Mouse (Mus musculus): ENCODE data around the gene H2-M5.

H2-M5 gene

GRCm38 (mm10) chr17:36973271-36973787 is 16.0 kb downstream of the H2-M5 start:
- Histone ChIP-seq H3K27me3 (ENCODE audit: control insufficient read depth, insufficient read depth, low read length, poor library complexity, severe bottlenecking) (no peaks in the 10 kb centered on the region; the same call in none of the 2 replicates), H3K36me3 (ENCODE audit: control insufficient read depth, insufficient read depth, low read length, poor library complexity, severe bottlenecking) (no peaks in the 10 kb centered on the region)
- no peak for DNase-seq (ENCODE audit: low read depth, low spot score)

- no peak for DNase-seq (ENCODE audit: low read depth, low spot score)
- H3K36me3 ChIP-seq (ENCODE audit: control insufficient read depth, insufficient read depth, low read length, poor library complexity, severe bottlenecking), result no peaks in the 10 kb centered on the region
- no peaks in the 10 kb centered on the region; the same call in none of the 2 replicates for H3K27me3 ChIP-seq (ENCODE audit: control insufficient read depth, insufficient read depth, low read length, poor library complexity, severe bottlenecking)
Measured at GRCm38 (mm10) chr17:36972791-36973190, 16.5 kb downstream of the H2-M5 start.

GRCm38 (mm10) chr17:36971172-36971850 is 18.0 kb downstream of the H2-M5 start:
- DNase-seq (ENCODE audit: low read depth, low spot score), result no peak
- H3K36me3 ChIP-seq (ENCODE audit: control insufficient read depth, insufficient read depth, low read length, poor library complexity, severe bottlenecking), result no peaks in the 10 kb centered on the region
- no peaks in the 10 kb centered on the region; the same call in 1 of the 2 replicates for H3K27me3 ChIP-seq (ENCODE audit: control insufficient read depth, insufficient read depth, low read length, poor library complexity, severe bottlenecking)

- DNase-seq (ENCODE audit: low read depth, low spot score), result no peak
- Histone ChIP-seq H3K27me3 (ENCODE audit: control insufficient read depth, insufficient read depth, low read length, poor library complexity, severe bottlenecking) (no peaks in the 10 kb centered on the region; the same call in 1 of the 2 replicates), H3K36me3 (ENCODE audit: control insufficient read depth, insufficient read depth, low read length, poor library complexity, severe bottlenecking) (no peaks in the 10 kb centered on the region)
Measured at GRCm38 (mm10) chr17:36970316-36970890, 18.9 kb downstream of the H2-M5 start.

- DNase-seq (ENCODE audit: low read depth, low spot score), result no peak
- Histone ChIP-seq H3K36me3 (ENCODE audit: control insufficient read depth, insufficient read depth, low read length, poor library complexity, severe bottlenecking) (no peaks in the 10 kb centered on the region), H3K27me3 (ENCODE audit: control insufficient read depth, insufficient read depth, low read length, poor library complexity, severe bottlenecking) (no peaks in the 10 kb centered on the region)
Measured at GRCm38 (mm10) chr17:36966875-36967274, 22.5 kb downstream of the H2-M5 start.

- DNase-seq (ENCODE audit: low read depth, low spot score), result no peak
- H3K27me3 ChIP-seq (ENCODE audit: control insufficient read depth, insufficient read depth, low read length, poor library complexity, severe bottlenecking), result no peaks in the 10 kb centered on the region
- no peaks in the 10 kb centered on the region for H3K36me3 ChIP-seq (ENCODE audit: control insufficient read depth, insufficient read depth, low read length, poor library complexity, severe bottlenecking)
Measured at GRCm38 (mm10) chr17:36961125-36961524, 28.2 kb downstream of the H2-M5 start.

GRCm38 (mm10) chr17:36958884-36959283 is 30.5 kb downstream of the H2-M5 start:
- Histone ChIP-seq H3K36me3 (ENCODE audit: control insufficient read depth, insufficient read depth, low read length, poor library complexity, severe bottlenecking) (no peaks in the 10 kb centered on the region), H3K27me3 (ENCODE audit: control insufficient read depth, insufficient read depth, low read length, poor library complexity, severe bottlenecking) (no peaks in the 10 kb centered on the region)
- no peak for DNase-seq (ENCODE audit: low read depth, low spot score)

GRCm38 (mm10) chr17:36957999-36958743 is 31.2 kb downstream of the H2-M5 start, which contains the start of the genes Znrd1 and Znrd1as:
Gene Znrd1 (minus strand): TSS chr17:36958559.
Gene Znrd1as (plus strand): TSS chr17:36958592.
- H3K27me3 ChIP-seq (ENCODE audit: control insufficient read depth, insufficient read depth, low read length, poor library complexity, severe bottlenecking), result no peaks in the 10 kb centered on the region

GRCm38 (mm10) chr17:36953062-36953461 is 36.3 kb downstream of the H2-M5 start:
- H3K27me3 ChIP-seq (ENCODE audit: control insufficient read depth, insufficient read depth, low read length, poor library complexity, severe bottlenecking), result no peaks in the 10 kb centered on the region
- H3K36me3 ChIP-seq (ENCODE audit: control insufficient read depth, insufficient read depth, low read length, poor library complexity, severe bottlenecking), result no peaks in the 10 kb centered on the region; the same call in 1 of the 2 replicates
- DNase-seq (ENCODE audit: low read depth, low spot score), result no peak

More at GRCm38 (mm10) chr17:36957999-36958743, 31.2 kb downstream of the H2-M5 start, which contains the start of the genes Znrd1 and Znrd1as:
- peak; percentile 93 for DNase-seq (ENCODE audit: low read depth, low spot score)
- no peaks in the 10 kb centered on the region for H3K36me3 ChIP-seq (ENCODE audit: control insufficient read depth, insufficient read depth, low read length, poor library complexity, severe bottlenecking)

- DNase-seq (ENCODE audit: low read depth, low spot score), result no peak
- H3K36me3 ChIP-seq (ENCODE audit: control insufficient read depth, insufficient read depth, low read length, poor library complexity, severe bottlenecking), result no peaks in the 10 kb centered on the region; the same call in 1 of the 2 replicates
- no peaks in the 10 kb centered on the region for H3K27me3 ChIP-seq (ENCODE audit: control insufficient read depth, insufficient read depth, low read length, poor library complexity, severe bottlenecking)
Measured at GRCm38 (mm10) chr17:36952631-36953030, 36.7 kb downstream of the H2-M5 start.

GRCm38 (mm10) chr17:36950981-36951947 is 38.1 kb downstream of the H2-M5 start, which contains the start of gene Ppp1r11:
Gene Ppp1r11 (minus strand): TSS chr17:36951741.
- no peaks in the 10 kb centered on the region for H3K27me3 ChIP-seq (ENCODE audit: control insufficient read depth, insufficient read depth, low read length, poor library complexity, severe bottlenecking)
- peak; percentile 99 for DNase-seq (ENCODE audit: low read depth, low spot score)
- H3K36me3 ChIP-seq (ENCODE audit: control insufficient read depth, insufficient read depth, low read length, poor library complexity, severe bottlenecking), result no peaks in the 10 kb centered on the region; the same call in 1 of the 2 replicates

- no peaks in the 10 kb centered on the region for H3K27me3 ChIP-seq (ENCODE audit: control insufficient read depth, insufficient read depth, low read length, poor library complexity, severe bottlenecking)
- DNase-seq (ENCODE audit: low read depth, low spot score), result no peak
- no peaks in the 10 kb centered on the region; the same call in 1 of the 2 replicates for H3K36me3 ChIP-seq (ENCODE audit: control insufficient read depth, insufficient read depth, low read length, poor library complexity, severe bottlenecking)
Measured at GRCm38 (mm10) chr17:36949265-36949664, 40.1 kb downstream of the H2-M5 start.

GRCm38 (mm10) chr17:36948286-36948685 is 41.1 kb downstream of the H2-M5 start:
- no peak for DNase-seq (ENCODE audit: low read depth, low spot score)
- H3K27me3 ChIP-seq (ENCODE audit: control insufficient read depth, insufficient read depth, low read length, poor library complexity, severe bottlenecking), result no peaks in the 10 kb centered on the region
- H3K36me3 ChIP-seq (ENCODE audit: control insufficient read depth, insufficient read depth, low read length, poor library complexity, severe bottlenecking), result no peaks in the 10 kb centered on the region; the same call in 1 of the 2 replicates

Measured in splenic B cell, adult 2 months (primary cell).